Mouse (Mus musculus) erythroblast, embryonic 14.5 days (primary cell): ENCODE results near the gene Bdh2. TPM values are rescaled to one million over a fixed set of nuclear protein-coding genes. Genes with fewer than 3 reads are reported as not detected.

Experiments used
- H3K27me3 ChIP-seq: 2 replicates; pipeline ENCODE4 v1.6.1; 2012; ENCODE audit warnings: inconsistent platforms; ENCODE audit not compliant: control insufficient read depth
- H3K36me3 ChIP-seq: 2 replicates; pipeline ENCODE4 v1.6.1; 2012; ENCODE audit warnings: mild to moderate bottlenecking, inconsistent platforms; ENCODE audit not compliant: control insufficient read depth
- H3K4me1 ChIP-seq: 2 replicates; pipeline ENCODE4 v1.6.1; 2012; ENCODE audit warnings: inconsistent platforms; ENCODE audit not compliant: control insufficient read depth
- H3K4me3 ChIP-seq: replicated peaks from 2 replicates; pipeline ENCODE3; 2012; ENCODE audit warnings: moderate library complexity, mild to moderate bottlenecking, inconsistent platforms
- H3K9me3 ChIP-seq: 2 replicates; pipeline ENCODE4 v1.6.1; 2012; ENCODE audit warnings: low read length, inconsistent platforms, mixed read lengths; ENCODE audit not compliant: control insufficient read depth
- GATA1 ChIP-seq: IDR thresholded peaks from 2 replicates; pipeline ENCODE4 v1.6.1; 2012; ENCODE audit warnings: low read length, inconsistent platforms, mixed read lengths
- TAL1 ChIP-seq: IDR thresholded peaks from 3 replicates; pipeline ENCODE4 v1.6.1; 2012; ENCODE audit warnings: low read length, inconsistent platforms, mixed read lengths
- polyA plus RNA-seq: library from polyadenylated mRNA; stranded (reverse); fragments of >175 nt; gene quantifications from 2 replicates; pipeline ENCODE4 v1.2.3, GENCODE M21; 2012

Bdh2 gene
- not detected in 2 replicates for polyA plus RNA-seq

DNA sequence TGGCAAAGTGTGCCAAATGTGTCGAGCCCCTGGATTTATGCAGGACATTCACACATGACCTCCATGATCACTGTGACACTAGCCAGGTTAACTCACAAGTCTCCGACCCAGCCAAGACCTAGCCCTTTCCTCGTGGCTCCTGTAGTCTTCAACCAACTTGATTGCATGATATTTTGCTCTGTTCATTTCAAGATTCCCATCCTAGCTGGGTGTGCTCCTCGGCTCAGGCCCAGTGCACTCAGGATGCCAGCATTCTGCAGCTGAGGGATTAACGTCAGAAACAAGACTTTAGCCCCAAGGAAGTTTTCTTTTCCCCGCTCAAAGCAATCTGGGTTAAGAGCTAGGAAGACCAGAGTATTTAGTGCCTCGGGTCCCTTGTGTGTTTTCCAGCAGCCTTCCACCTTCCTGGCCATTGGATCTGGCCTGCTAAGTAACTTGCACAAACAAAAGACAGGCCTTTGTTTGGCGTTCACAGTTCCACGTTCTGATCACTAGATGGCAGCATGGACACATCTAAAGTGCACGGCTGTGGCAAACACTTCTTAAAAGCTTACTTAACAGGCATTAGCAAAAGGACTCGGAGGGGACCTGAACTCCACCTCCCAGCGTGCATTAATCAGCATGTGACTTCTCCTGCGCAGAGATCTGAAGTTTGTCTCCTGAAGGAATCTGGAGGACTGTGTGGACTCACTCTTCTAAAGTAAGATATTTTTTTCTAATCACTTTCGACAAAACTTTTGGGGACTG lies at the start of gene Bdh2:
Gene Bdh2 (plus strand): TSS at position 553 of the 747 bp plus-strand sequence.
- Histone ChIP-seq H3K4me1 (no peaks in the 10 kb centered on the region), H3K27me3 (no peaks in the 10 kb centered on the region), H3K9me3 (no peaks in the 10 kb centered on the region), H3K4me3 (no peak within 1 kb of the TSS), H3K36me3 (no peaks in the 10 kb centered on the region)
- TF ChIP-seq GATA1 = no peak
- TF ChIP-seq TAL1 = no peak

GRCm38 (mm10) chr3:135232058-135232457 lies 49.0 kb upstream of the Bdh2 start:
- H3K36me3 ChIP-seq = peaks cover 85% of the 10 kb centered on the region
- H3K9me3 ChIP-seq = no peaks in the 10 kb centered on the region
- H3K4me1 ChIP-seq = no peaks in the 10 kb centered on the region
- H3K27me3 ChIP-seq = no peaks in the 10 kb centered on the region
- no peak for TF ChIP-seq GATA1
- TF ChIP-seq TAL1 = no peak
- no peak overlapping the region for H3K4me3 ChIP-seq

- no peaks in the 10 kb centered on the region for H3K4me1 ChIP-seq
- peaks cover 89% of the 10 kb centered on the region for H3K36me3 ChIP-seq
- H3K4me3 ChIP-seq = no peak overlapping the region
- no peaks in the 10 kb centered on the region for H3K27me3 ChIP-seq
- TF ChIP-seq TAL1 = no peak
- no peak for TF ChIP-seq GATA1
- no peaks in the 10 kb centered on the region for H3K9me3 ChIP-seq
Measured at GRCm38 (mm10) chr3:135232462-135232861, 48.6 kb upstream of the Bdh2 start.

- Histone ChIP-seq H3K27me3 (no peaks in the 10 kb centered on the region), H3K9me3 (no peaks in the 10 kb centered on the region), H3K4me1 (no peaks in the 10 kb centered on the region), H3K4me3 (no peak overlapping the region), H3K36me3 (peaks cover 100% of the 10 kb centered on the region)
- TF ChIP-seq TAL1 = no peak
- TF ChIP-seq GATA1 = no peak
Measured at GRCm38 (mm10) chr3:135245733-135246132, 35.3 kb upstream of the Bdh2 start.

DNA sequence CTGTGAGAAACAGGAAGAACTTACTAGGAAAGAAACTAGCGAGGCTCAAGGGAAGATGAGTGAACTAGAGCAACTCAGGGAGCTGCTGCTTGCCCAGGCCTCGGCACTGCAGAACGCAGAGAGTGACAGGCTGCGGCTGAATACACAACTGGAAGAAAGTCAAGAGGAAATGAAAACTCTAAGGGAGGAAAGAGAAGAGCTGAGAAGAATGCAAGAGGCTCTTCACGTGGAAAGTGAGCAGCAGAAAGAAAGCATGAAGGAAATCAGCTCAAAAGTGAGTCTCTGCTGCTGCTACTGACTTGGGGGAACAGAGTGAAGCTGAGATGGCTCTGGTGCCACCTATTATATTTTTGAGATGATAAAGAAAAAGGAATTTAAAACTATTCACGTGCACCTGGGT lies 34.2 kb upstream of the Bdh2 start:
- Histone ChIP-seq H3K36me3 (peaks cover 100% of the 10 kb centered on the region), H3K9me3 (no peaks in the 10 kb centered on the region), H3K4me1 (no peaks in the 10 kb centered on the region), H3K27me3 (no peaks in the 10 kb centered on the region), H3K4me3 (no peak overlapping the region)
- TF ChIP-seq GATA1 = no peak
- no peak for TF ChIP-seq TAL1

DNA sequence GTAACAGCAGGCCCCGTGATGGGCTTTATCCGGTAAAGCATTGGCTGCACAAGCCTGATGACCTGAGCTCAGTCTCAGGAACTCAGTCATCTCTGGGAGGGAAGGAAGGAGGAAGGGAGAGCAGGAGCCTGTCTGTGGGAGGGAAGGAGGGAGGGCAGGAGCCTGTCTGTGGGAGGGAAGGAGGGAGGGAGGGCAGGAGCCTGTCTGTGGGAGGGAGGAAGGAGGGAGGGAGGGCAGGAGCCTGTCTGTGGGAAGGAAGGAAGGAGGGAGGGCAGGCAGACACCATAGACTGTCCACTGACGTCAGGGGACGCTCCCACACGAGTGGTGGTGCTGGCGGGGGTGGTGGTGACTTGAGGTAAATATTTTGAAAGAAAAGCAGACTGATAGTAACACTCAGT lies 31.9 kb upstream of the Bdh2 start:
- no peaks in the 10 kb centered on the region for H3K9me3 ChIP-seq
- TF ChIP-seq GATA1 (no peak), TAL1 (no peak)
- no peaks in the 10 kb centered on the region for H3K4me1 ChIP-seq
- no peaks in the 10 kb centered on the region for H3K27me3 ChIP-seq
- no peak overlapping the region for H3K4me3 ChIP-seq
- peaks cover 95% of the 10 kb centered on the region for H3K36me3 ChIP-seq

- Histone ChIP-seq H3K27me3 (no peaks in the 10 kb centered on the region), H3K9me3 (no peaks in the 10 kb centered on the region), H3K36me3 (peaks cover 94% of the 10 kb centered on the region), H3K4me1 (no peaks in the 10 kb centered on the region), H3K4me3 (no peak overlapping the region)
- TF ChIP-seq GATA1 (no peak), TAL1 (no peak)
Measured at GRCm38 (mm10) chr3:135251825-135252224, 29.2 kb upstream of the Bdh2 start.

DNA sequence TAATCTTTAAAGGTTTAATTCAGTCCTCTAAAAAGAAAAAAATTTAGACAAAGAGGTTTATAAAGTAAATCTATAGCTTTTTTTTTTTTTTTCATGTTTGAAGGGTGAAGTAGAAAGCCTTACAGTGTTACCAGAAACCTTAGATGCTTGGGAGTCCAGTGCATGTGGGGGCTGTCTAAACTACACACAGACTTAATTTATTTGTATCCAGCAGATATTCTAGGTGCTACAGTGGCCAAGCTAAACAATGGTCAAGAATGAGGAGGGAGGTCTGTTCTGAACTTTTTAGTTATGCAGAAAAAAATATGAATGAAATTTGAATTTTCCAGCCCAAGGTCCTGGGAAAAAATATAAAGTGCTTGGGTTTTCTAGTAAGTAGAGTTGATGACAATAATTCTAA lies 26.2 kb upstream of the Bdh2 start:
- TF ChIP-seq TAL1 = no peak
- no peak for TF ChIP-seq GATA1
- Histone ChIP-seq H3K27me3 (no peaks in the 10 kb centered on the region), H3K4me1 (no peaks in the 10 kb centered on the region), H3K4me3 (no peak overlapping the region), H3K9me3 (no peaks in the 10 kb centered on the region), H3K36me3 (peaks cover 94% of the 10 kb centered on the region)

- Histone ChIP-seq H3K36me3 (peaks cover 98% of the 10 kb centered on the region), H3K9me3 (no peaks in the 10 kb centered on the region), H3K4me1 (no peaks in the 10 kb centered on the region), H3K27me3 (no peaks in the 10 kb centered on the region), H3K4me3 (no peak overlapping the region)
- no peak for TF ChIP-seq TAL1
- TF ChIP-seq GATA1 = no peak
Measured at GRCm38 (mm10) chr3:135258919-135259318, 22.1 kb upstream of the Bdh2 start.

DNA sequence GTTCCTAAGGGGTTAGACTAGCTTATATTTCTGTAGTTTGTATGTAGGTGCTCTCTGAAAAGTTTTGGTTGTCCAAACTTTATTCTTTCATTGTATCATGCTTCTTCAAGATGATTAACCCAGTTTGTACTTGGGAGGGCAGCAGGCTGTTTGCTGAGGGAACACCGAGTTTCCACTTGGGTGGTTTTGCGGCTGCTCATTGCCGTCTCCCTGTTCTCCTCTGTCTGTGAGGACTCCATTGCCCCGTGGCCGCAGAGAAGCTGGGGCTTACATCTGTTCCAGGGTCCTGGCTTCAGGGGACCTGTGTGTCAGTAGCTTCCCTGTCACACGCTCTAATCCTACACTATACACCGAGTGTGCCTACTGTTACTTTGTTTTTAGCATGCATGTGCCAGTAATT lies 20.8 kb upstream of the Bdh2 start:
- H3K4me3 ChIP-seq = no peak overlapping the region
- no peaks in the 10 kb centered on the region for H3K4me1 ChIP-seq
- H3K27me3 ChIP-seq = no peaks in the 10 kb centered on the region
- peaks cover 100% of the 10 kb centered on the region for H3K36me3 ChIP-seq
- no peaks in the 10 kb centered on the region for H3K9me3 ChIP-seq
- TF ChIP-seq GATA1 (no peak), TAL1 (no peak)
